Mouse (Mus musculus): ENCODE data around the gene Atp5k.

Atp5k gene

GRCm38 (mm10) chr5:108431196-108431595, 3.1 kb downstream of the Atp5k start:
- no peak for ATAC-seq (ENCODE audit: insufficient number of reproducible peaks, low FRiP score, low TSS enrichment)

DNA sequence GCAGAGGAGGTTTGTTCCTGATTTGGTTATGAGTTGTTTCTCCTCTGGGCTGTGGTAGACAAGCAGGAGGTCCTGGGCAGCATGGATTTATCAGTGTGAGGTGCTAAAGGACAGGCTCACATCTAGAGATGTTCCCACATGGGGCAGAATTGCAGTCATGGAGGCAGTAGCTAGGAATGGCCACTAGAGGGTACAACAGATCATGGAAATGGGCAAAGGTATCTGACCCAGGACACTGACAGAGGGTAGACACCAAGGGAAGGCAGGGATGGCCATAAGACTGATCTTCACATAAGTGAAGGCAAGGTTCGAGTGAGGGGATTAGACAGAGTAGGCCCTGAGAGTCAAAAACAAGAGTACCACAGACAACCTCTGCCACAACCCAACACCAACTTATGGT, 7.1 kb downstream of the Atp5k start:
- ATAC-seq (ENCODE audit: insufficient number of reproducible peaks, low FRiP score, low TSS enrichment), result peak; percentile 78; the same call in 1 of the 2 replicates

DNA sequence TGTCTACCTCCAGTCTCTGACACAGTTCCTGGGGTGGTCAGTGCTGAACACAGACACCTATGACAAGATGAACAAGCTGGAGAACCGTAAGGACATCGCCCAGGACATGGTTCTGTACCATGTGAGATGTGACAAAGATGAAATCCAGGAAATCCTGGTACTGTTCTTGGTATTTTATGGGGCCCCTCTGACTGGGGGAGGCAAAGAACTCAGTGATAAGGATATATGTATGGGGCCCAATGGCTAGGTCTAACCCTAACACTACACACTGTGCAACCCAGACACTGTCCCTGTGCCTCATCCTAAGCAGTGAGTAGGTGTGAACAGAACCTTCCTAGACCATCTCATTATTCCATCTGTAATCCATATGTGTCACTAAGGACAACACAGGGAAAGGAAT, 10.8 kb downstream of the Atp5k start:
- no peak for ATAC-seq (ENCODE audit: insufficient number of reproducible peaks, low FRiP score, low TSS enrichment)

- no peak for ATAC-seq (ENCODE audit: insufficient number of reproducible peaks, low FRiP score, low TSS enrichment)
Measured at GRCm38 (mm10) chr5:108422741-108423140, 11.5 kb downstream of the Atp5k start.

- no peak for ATAC-seq (ENCODE audit: insufficient number of reproducible peaks, low FRiP score, low TSS enrichment)
Measured at GRCm38 (mm10) chr5:108414711-108415110, 19.5 kb downstream of the Atp5k start.

DNA sequence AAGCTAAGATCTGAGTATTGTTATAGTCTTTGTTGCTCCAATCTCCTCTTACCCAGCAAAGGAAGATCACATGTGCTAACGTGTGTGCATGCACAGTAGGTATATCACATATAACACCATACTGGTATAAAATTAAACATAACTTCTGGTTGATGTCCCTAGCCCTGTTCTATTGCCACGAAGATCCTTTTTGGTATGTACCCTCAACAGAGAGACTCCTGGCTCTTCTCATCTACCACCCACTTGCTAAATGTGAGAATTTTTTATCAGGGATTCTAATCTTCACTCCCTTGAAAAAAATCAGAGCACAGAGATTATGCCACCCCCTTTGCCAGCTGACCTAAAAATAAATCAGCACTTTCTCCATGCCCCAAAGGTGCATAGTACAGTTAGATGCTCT, 27.3 kb downstream of the Atp5k start:
- ATAC-seq (ENCODE audit: insufficient number of reproducible peaks, low FRiP score, low TSS enrichment), result no peak

- no peak for ATAC-seq (ENCODE audit: insufficient number of reproducible peaks, low FRiP score, low TSS enrichment)
Measured at GRCm38 (mm10) chr5:108405460-108405859, 28.8 kb downstream of the Atp5k start.

- ATAC-seq (ENCODE audit: insufficient number of reproducible peaks, low FRiP score, low TSS enrichment), result no peak
Measured at GRCm38 (mm10) chr5:108403453-108403852, 30.8 kb downstream of the Atp5k start.

- ATAC-seq (ENCODE audit: insufficient number of reproducible peaks, low FRiP score, low TSS enrichment), result no peak
Measured at GRCm38 (mm10) chr5:108389744-108390143, 44.5 kb downstream of the Atp5k start.

DNA sequence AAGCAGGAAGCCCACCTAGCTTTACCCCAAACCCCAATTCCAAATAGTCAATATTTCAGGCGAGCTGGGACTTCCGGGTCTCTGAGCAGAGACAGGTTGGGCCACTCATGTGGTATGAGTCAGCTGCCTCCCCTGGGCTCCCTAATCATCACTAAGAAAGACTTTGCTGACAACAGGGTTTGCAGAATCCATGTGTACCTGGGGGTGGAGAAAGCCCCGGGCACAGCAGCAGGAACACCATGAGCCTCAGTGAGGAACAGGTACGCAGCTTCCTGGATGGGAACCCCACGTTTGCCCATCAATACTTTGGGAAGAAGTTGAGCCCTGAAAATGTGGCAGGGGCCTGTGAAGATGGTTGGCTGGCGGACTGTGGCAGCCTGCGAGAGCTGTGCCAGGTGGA, 46.0 kb downstream of the Atp5k start, which contains the start of gene Pde6b:
Gene Pde6b, plus strand, starts transcription at position 191 of the 400 bp plus-strand sequence.
- no peak for ATAC-seq (ENCODE audit: insufficient number of reproducible peaks, low FRiP score, low TSS enrichment)

- no peak for ATAC-seq (ENCODE audit: insufficient number of reproducible peaks, low FRiP score, low TSS enrichment)
Measured at GRCm38 (mm10) chr5:108386449-108386848, 47.8 kb downstream of the Atp5k start.

GRCm38 (mm10) chr5:108385632-108386031, 48.6 kb downstream of the Atp5k start:
- no peak for ATAC-seq (ENCODE audit: insufficient number of reproducible peaks, low FRiP score, low TSS enrichment)

Data from cerebellum, adult (tissue).